Mouse (Mus musculus): ENCODE data around the gene Syn2. TPM values are rescaled to one million over a fixed set of nuclear protein-coding genes. Genes with fewer than 3 reads are reported as not detected.

The Syn2 gene
- total and polyA plus RNA-seq, 3 experiments: 0.59 to 1.6 (median 1.2) TPM

DNA sequence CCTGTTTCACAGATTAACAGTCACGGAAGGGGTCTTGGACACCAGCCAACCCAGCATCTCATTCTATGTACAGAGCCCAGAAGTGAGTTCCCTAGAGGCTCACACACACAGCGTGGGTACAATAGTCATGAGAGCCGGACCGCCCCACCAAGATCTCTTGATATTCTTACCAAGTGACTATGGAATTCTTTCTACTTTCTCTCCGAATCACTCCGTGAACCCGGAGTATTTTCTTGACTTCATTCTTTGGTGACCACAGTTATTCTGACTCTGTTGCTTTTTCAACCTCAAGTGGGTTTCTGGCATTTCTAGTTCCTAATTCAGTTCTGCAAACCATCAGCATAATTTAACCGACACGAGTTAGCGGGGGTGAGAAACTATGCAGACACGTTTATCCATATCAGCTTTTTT is 182.1 kb downstream of the Syn2 start:
- peak overlapping the region; percentile 18; the same call in 1 of the 2 replicates for H3K9ac ChIP-seq (ENCODE audit: insufficient read depth, low read depth)
- peak; percentile 38 for TF ChIP-seq BHLHE40 (IDR thresholded peaks at IDR 0.05; ENCODE audit: low read depth, low read length)
- no peak for TF ChIP-seq ETS1 (conservative IDR thresholded peaks at IDR 0.05; ENCODE audit: low read depth, low read length)
- TF ChIP-seq ZNF384 (IDR thresholded peaks at IDR 0.05; ENCODE audit: low read depth, low read length): peak; percentile 58
- 0 out of 2 replicates have a peak, but pooled peaks have one; percentile 22 for TF ChIP-seq IRF4 (IDR thresholded peaks at IDR 0.05; ENCODE audit: low read depth, low read length)
- H3K4me1 ChIP-seq (ENCODE audit: control insufficient read depth in 1 of 2, insufficient read depth in 2 of 2): peaks cover 15 to 55% of the 10 kb centered on the region in 2 experiments
- H3K36me3 ChIP-seq (replicated peaks in 1 of 2; ENCODE audit: control insufficient read depth in 1 of 2, insufficient read depth in 1 of 2, low read length in 1 of 2): no peaks in the 10 kb centered on the region
- no peaks in the 10 kb centered on the region for H3K9me3 ChIP-seq (replicated peaks; ENCODE audit: low read length)
- H3K27me3 ChIP-seq (replicated peaks): no peaks in the 10 kb centered on the region
- dilution Hi-C loops (cut with MboI; ENCODE audit: extremely low pct_ligation_motif_present, extremely low pct_unique_long_range_greater_than_20kb, low sequenced_read_pairs): no loop called here
- no peak for DNase-seq (ENCODE audit: extremely low read depth)
- in situ Hi-C loops (cut with MboI; ENCODE audit: low pct_ligation_motif_present, low pct_unique_long_range_greater_than_20kb, low sequenced_read_pairs): no loop called here
- H3K27ac ChIP-seq (ENCODE audit: insufficient read depth, low read depth): peak overlapping the region; percentile 11; the same call in 1 of the 2 replicates
- H3K79me2 ChIP-seq (replicated peaks; ENCODE audit: control insufficient read depth, extremely low read depth, insufficient read depth, poor library complexity, severe bottlenecking): no peaks in the 10 kb centered on the region
- H3K4me3 ChIP-seq (replicated peaks in 1 of 3; ENCODE audit: low read depth in 2 of 3, low read length in 2 of 3, poor library complexity in 1 of 3): no peak overlapping the region
- no peak overlapping the region for H3K4me2 ChIP-seq (ENCODE audit: insufficient read depth, low read depth, poor library complexity, severe bottlenecking)

- Histone ChIP-seq H3K27ac (ENCODE audit: insufficient read depth, low read depth) (no peak overlapping the region), H3K9me3 (replicated peaks; ENCODE audit: low read length) (no peaks in the 10 kb centered on the region), H3K4me2 (ENCODE audit: insufficient read depth, low read depth, poor library complexity, severe bottlenecking) (no peak overlapping the region), H3K4me1 (ENCODE audit: control insufficient read depth in 1 of 2, insufficient read depth in 2 of 2) (peaks cover 14 to 48% of the 10 kb centered on the region in 2 experiments), H3K36me3 (replicated peaks in 1 of 2; ENCODE audit: control insufficient read depth in 1 of 2, insufficient read depth in 1 of 2, low read length in 1 of 2) (no peaks in the 10 kb centered on the region), H3K79me2 (replicated peaks; ENCODE audit: control insufficient read depth, extremely low read depth, insufficient read depth, poor library complexity, severe bottlenecking) (no peaks in the 10 kb centered on the region), H3K27me3 (replicated peaks) (no peaks in the 10 kb centered on the region), H3K4me3 (replicated peaks in 1 of 3; ENCODE audit: low read depth in 2 of 3, low read length in 2 of 3, poor library complexity in 1 of 3) (no peak overlapping the region), H3K9ac (ENCODE audit: insufficient read depth, low read depth) (no peak overlapping the region)
- DNase-seq (ENCODE audit: extremely low read depth): no peak
- TF ChIP-seq USF1 (IDR thresholded peaks at IDR 0.05; ENCODE audit: low read depth, low read length): no peak
- no peak for TF ChIP-seq POLR2A (IDR thresholded peaks at IDR 0.05; ENCODE audit: low read depth, low read length)
- TF ChIP-seq MAFK (IDR thresholded peaks at IDR 0.05; ENCODE audit: insufficient replicate concordance, low read length): no peak
- TF ChIP-seq EP300 (IDR thresholded peaks at IDR 0.05; ENCODE audit: low read length): no peak
- TF ChIP-seq UBTF (IDR thresholded peaks at IDR 0.05; ENCODE audit: low read depth, low read length): no peak
- no peak for TF ChIP-seq ETS1 (conservative IDR thresholded peaks at IDR 0.05; ENCODE audit: low read depth, low read length)
- no peak for TF ChIP-seq RCOR1 (conservative IDR thresholded peaks at IDR 0.05; ENCODE audit: low read depth, low read length)
- TF ChIP-seq MEF2A (IDR thresholded peaks at IDR 0.05; ENCODE audit: borderline replicate concordance, low read depth, low read length): no peak
- TF ChIP-seq RAD21 (IDR thresholded peaks at IDR 0.05; ENCODE audit: low read depth, low read length): no peak
- no peak for TF ChIP-seq KAT2A (IDR thresholded peaks at IDR 0.05; ENCODE audit: insufficient replicate concordance, low read length)
- TF ChIP-seq MAZ (IDR thresholded peaks at IDR 0.05; ENCODE audit: low read depth, low read length): no peak
- no peak for TF ChIP-seq NRF1 (IDR thresholded peaks at IDR 0.05; ENCODE audit: low read depth, low read length)
- no peak for TF ChIP-seq GABPA (IDR thresholded peaks at IDR 0.05; ENCODE audit: insufficient replicate concordance, low read depth, low read length)
- TF ChIP-seq ZKSCAN1 (IDR thresholded peaks at IDR 0.05; ENCODE audit: borderline replicate concordance, low read depth, low read length): no peak
- in situ Hi-C loops (cut with MboI; ENCODE audit: low pct_ligation_motif_present, low pct_unique_long_range_greater_than_20kb, low sequenced_read_pairs): no loop called here
- dilution Hi-C loops (cut with MboI; ENCODE audit: extremely low pct_ligation_motif_present, extremely low pct_unique_long_range_greater_than_20kb, low sequenced_read_pairs): no loop called here
Observed at GRCm38 (mm10) chr6:115318811-115319210, 184.1 kb downstream of the Syn2 start.
